Mouse (Mus musculus) cerebellum, adult 2 months (tissue): ENCODE results near the gene Efna1.

Experiments
- CTCF ChIP-seq: fragments of 200-500 bp; IDR thresholded peaks from 2 replicates; pipeline ENCODE4 v1.5.1; 2011; ENCODE audit warnings: low read depth, mild to moderate bottlenecking, control low read depth, low read length, moderate library complexity, borderline replicate concordance; ENCODE audit not compliant: insufficient read depth
- POLR2A ChIP-seq: fragments of 200-500 bp; IDR thresholded peaks from 2 replicates; pipeline ENCODE4 v1.6.1; 2011; ENCODE audit warnings: low read length, control low read depth, borderline replicate concordance; ENCODE audit not compliant: insufficient read depth

GRCm38 (mm10) chr3:89225918-89226317 lies 55.0 kb downstream of the Efna1 start:
- no peak for TF ChIP-seq CTCF
- TF ChIP-seq POLR2A, result no peak
